Mouse (Mus musculus): ENCODE data around the gene Akr1b8. TPM values are rescaled to one million over a fixed set of nuclear protein-coding genes. Genes with fewer than 3 reads are reported as not detected.

The Akr1b8 gene
- 9.0 and 10.0 TPM in 2 replicates for polyA plus RNA-seq (2015; fragmentation: Nextera tagmentation; extraction: Ambion mirVana)

- Histone ChIP-seq H3K4me3 (peak within 1 kb of the TSS; percentile 24), H3K27ac (peak within 1 kb of the TSS; percentile 16; the same call in 1 of the 2 replicates), H3K36me3 (no peaks in the 10 kb centered on the region), H3K9ac (no peak within 1 kb of the TSS), H3K9me3 (no peaks in the 10 kb centered on the region), H3K27me3 (no peaks in the 10 kb centered on the region), H3K4me2 (replicated peaks) (peak within 1 kb of the TSS; percentile 59), H3K4me1 (peaks cover 23% of the 10 kb centered on the region)
- ATAC-seq (ENCODE audit: low FRiP score, low read depth), result peak; percentile 60; the same call in 1 of the 2 replicates
- 6% methylated on average over 16 of the region's 16 CpGs for WGBS
Measured at GRCm38 (mm10) chr6:34353658-34354353, at the start of gene Akr1b8. Gene Akr1b8, plus strand, starts transcription at chr6:34354119.

GRCm38 (mm10) chr6:34304675-34305241 is 49.2 kb upstream of the Akr1b8 start:
- Histone ChIP-seq H3K4me3 (no peak overlapping the region), H3K9me3 (no peaks in the 10 kb centered on the region), H3K4me2 (replicated peaks) (no peak overlapping the region), H3K9ac (no peak overlapping the region), H3K27ac (no peak overlapping the region), H3K27me3 (no peaks in the 10 kb centered on the region), H3K36me3 (peaks cover 56% of the 10 kb centered on the region), H3K4me1 (no peaks in the 10 kb centered on the region)
- peak; percentile 54; the same call in 1 of the 2 replicates for ATAC-seq (ENCODE audit: low FRiP score, low read depth)
- 72% methylated on average over 10 of the region's 10 CpGs for WGBS

GRCm38 (mm10) chr6:34306797-34307196 is 47.1 kb upstream of the Akr1b8 start:
- H3K9me3 ChIP-seq, result no peaks in the 10 kb centered on the region
- no peak overlapping the region for H3K4me2 ChIP-seq (replicated peaks)
- 86% methylated on average over 6 of the region's 6 CpGs for WGBS
- ATAC-seq (ENCODE audit: low FRiP score, low read depth), result no peak
- H3K27me3 ChIP-seq, result no peaks in the 10 kb centered on the region
- H3K9ac ChIP-seq, result no peak overlapping the region
- H3K36me3 ChIP-seq, result peaks cover 76% of the 10 kb centered on the region
- H3K27ac ChIP-seq, result no peak overlapping the region
- H3K4me3 ChIP-seq, result no peak overlapping the region
- no peaks in the 10 kb centered on the region for H3K4me1 ChIP-seq

GRCm38 (mm10) chr6:34309526-34309925 is 44.4 kb upstream of the Akr1b8 start:
- 91% methylated on average over 6 of the region's 6 CpGs for WGBS
- no peak overlapping the region for H3K4me2 ChIP-seq (replicated peaks)
- H3K27ac ChIP-seq, result no peak overlapping the region
- H3K9ac ChIP-seq, result no peak overlapping the region
- no peak overlapping the region for H3K4me3 ChIP-seq
- H3K4me1 ChIP-seq, result no peaks in the 10 kb centered on the region
- peaks cover 72% of the 10 kb centered on the region for H3K36me3 ChIP-seq
- no peaks in the 10 kb centered on the region for H3K9me3 ChIP-seq
- H3K27me3 ChIP-seq, result no peaks in the 10 kb centered on the region
- ATAC-seq (ENCODE audit: low FRiP score, low read depth), result no peak

GRCm38 (mm10) chr6:34310023-34310595 is 43.8 kb upstream of the Akr1b8 start:
- H3K36me3 ChIP-seq, result peaks cover 66% of the 10 kb centered on the region
- H3K9me3 ChIP-seq, result no peaks in the 10 kb centered on the region
- H3K4me1 ChIP-seq, result no peaks in the 10 kb centered on the region
- no peak overlapping the region for H3K4me2 ChIP-seq (replicated peaks)
- no peak overlapping the region for H3K4me3 ChIP-seq
- no peaks in the 10 kb centered on the region for H3K27me3 ChIP-seq
- H3K27ac ChIP-seq, result no peak overlapping the region
- ATAC-seq (ENCODE audit: low FRiP score, low read depth), result no peak
- 90% methylated on average over 11 of the region's 11 CpGs for WGBS
- H3K9ac ChIP-seq, result no peak overlapping the region

GRCm38 (mm10) chr6:34313386-34313785 is 40.5 kb upstream of the Akr1b8 start:
- no peak for ATAC-seq (ENCODE audit: low FRiP score, low read depth)
- 69% methylated on average over 9 of the region's 9 CpGs for WGBS
- no peak overlapping the region for H3K27ac ChIP-seq
- peaks cover 40% of the 10 kb centered on the region for H3K36me3 ChIP-seq
- H3K4me2 ChIP-seq (replicated peaks), result no peak overlapping the region
- no peak overlapping the region for H3K9ac ChIP-seq
- no peaks in the 10 kb centered on the region for H3K27me3 ChIP-seq
- H3K9me3 ChIP-seq, result no peaks in the 10 kb centered on the region
- no peak overlapping the region for H3K4me3 ChIP-seq
- H3K4me1 ChIP-seq, result peaks cover 18% of the 10 kb centered on the region

- ATAC-seq (ENCODE audit: low FRiP score, low read depth), result no peak
- Histone ChIP-seq H3K4me3 (no peak overlapping the region), H3K27me3 (no peaks in the 10 kb centered on the region), H3K36me3 (peaks cover 35% of the 10 kb centered on the region), H3K4me1 (peaks cover 18% of the 10 kb centered on the region), H3K4me2 (replicated peaks) (no peak overlapping the region), H3K9ac (no peak overlapping the region), H3K9me3 (no peaks in the 10 kb centered on the region), H3K27ac (no peak overlapping the region)
- 91% methylated on average over 2 of the region's 2 CpGs for WGBS
Measured at GRCm38 (mm10) chr6:34313921-34314320, 40.0 kb upstream of the Akr1b8 start.

- peak; percentile 99 for ATAC-seq (ENCODE audit: low FRiP score, low read depth)
- H3K4me2 ChIP-seq (replicated peaks), result peak within 1 kb of the TSS; percentile 87
- peaks cover 3% of the 10 kb centered on the region for H3K36me3 ChIP-seq
- H3K4me1 ChIP-seq, result peaks cover 18% of the 10 kb centered on the region
- no peaks in the 10 kb centered on the region for H3K27me3 ChIP-seq
- H3K9ac ChIP-seq, result peak within 1 kb of the TSS; percentile 81
- H3K4me3 ChIP-seq, result peak within 1 kb of the TSS; percentile 77
- H3K27ac ChIP-seq, result no peak within 1 kb of the TSS
- peaks cover 2% of the 10 kb centered on the region; the same call in 1 of the 2 replicates for H3K9me3 ChIP-seq
- WGBS, result under 1% methylated on average over 60 of the region's 60 CpGs
Measured at GRCm38 (mm10) chr6:34316854-34317771, 36.8 kb upstream of the Akr1b8 start, which contains the start of gene Akr1b3. Gene Akr1b3, minus strand, starts transcription at chr6:34317478.

GRCm38 (mm10) chr6:34318172-34318571 is 35.7 kb upstream of the Akr1b8 start:
- H3K4me2 ChIP-seq (replicated peaks), result peak overlapping the region; percentile 87
- peaks cover 18% of the 10 kb centered on the region for H3K4me1 ChIP-seq
- no peak overlapping the region; the same call in 1 of the 2 replicates for H3K4me3 ChIP-seq
- H3K27me3 ChIP-seq, result no peaks in the 10 kb centered on the region
- H3K9me3 ChIP-seq, result peaks cover 3% of the 10 kb centered on the region; the same call in 1 of the 2 replicates
- no peak overlapping the region for H3K27ac ChIP-seq
- H3K9ac ChIP-seq, result no peak overlapping the region
- no peak for ATAC-seq (ENCODE audit: low FRiP score, low read depth)
- WGBS, result 49% methylated on average over 5 of the region's 5 CpGs
- no peaks in the 10 kb centered on the region; the same call in 1 of the 2 replicates for H3K36me3 ChIP-seq

GRCm38 (mm10) chr6:34318636-34319035 is 35.3 kb upstream of the Akr1b8 start:
- Histone ChIP-seq H3K4me3 (no peak overlapping the region), H3K27ac (no peak overlapping the region), H3K4me1 (peaks cover 18% of the 10 kb centered on the region), H3K9me3 (peaks cover 3% of the 10 kb centered on the region; the same call in 1 of the 2 replicates), H3K36me3 (no peaks in the 10 kb centered on the region; the same call in 1 of the 2 replicates), H3K4me2 (replicated peaks) (no peak overlapping the region), H3K9ac (no peak overlapping the region), H3K27me3 (no peaks in the 10 kb centered on the region)
- WGBS, result 75% methylated on average over 6 of the region's 6 CpGs
- ATAC-seq (ENCODE audit: low FRiP score, low read depth), result no peak

GRCm38 (mm10) chr6:34322121-34322520 is 31.8 kb upstream of the Akr1b8 start:
- Histone ChIP-seq H3K36me3 (no peaks in the 10 kb centered on the region), H3K9me3 (peaks cover 3% of the 10 kb centered on the region; the same call in 1 of the 2 replicates), H3K4me1 (peaks cover 6% of the 10 kb centered on the region; the same call in 1 of the 2 replicates), H3K4me2 (replicated peaks) (no peak overlapping the region), H3K9ac (no peak overlapping the region), H3K27ac (no peak overlapping the region), H3K27me3 (no peaks in the 10 kb centered on the region), H3K4me3 (no peak overlapping the region)
- WGBS, result 95% methylated on average over 7 of the region's 7 CpGs
- no peak for ATAC-seq (ENCODE audit: low FRiP score, low read depth)

All from limb, embryonic 13.5 days (tissue).